Mouse (Mus musculus) ES-E14 (cell line): Measurements from ENCODE around the gene Gdf7. TPM values are rescaled to one million over a fixed set of nuclear protein-coding genes. Genes with fewer than 3 reads are reported as not detected.

ENCODE experiments used
- DNase-seq: peaks from one replicate; pipeline ENCODE4 v3.0.0-alpha.2; 2013; ENCODE audit warnings: low read depth, low spot score
- H3K27ac ChIP-seq: 2 replicates; pipeline ENCODE4 v1.5.1; 2012; ENCODE audit warnings: low read depth, mild to moderate bottlenecking, low read length, moderate library complexity, mixed read lengths; ENCODE audit not compliant: poor library complexity, insufficient read depth, severe bottlenecking
- H3K36me3 ChIP-seq: 2 replicates; pipeline ENCODE4 v1.6.1; 2012; ENCODE audit warnings: mild to moderate bottlenecking, low read length, moderate library complexity, mixed read lengths; ENCODE audit not compliant: control insufficient read depth, poor library complexity, insufficient read depth, severe bottlenecking
- H3K4me1 ChIP-seq, 2 experiments: fragments of 150-350 bp in 1 of 2; sonication (generic) in 1 of 2; 2 replicates each; pipeline ENCODE4 v1.6.1; 2012; ENCODE audit warnings: low read length in 2 of 2, mild to moderate bottlenecking in 1 of 2, mixed read lengths in 1 of 2; ENCODE audit not compliant: control insufficient read depth in 2 of 2, insufficient read depth in 2 of 2, poor library complexity in 1 of 2
- H3K4me3 ChIP-seq, 2 experiments: fragments of 150-350 bp in 1 of 2; sonication (generic) in 1 of 2; 2 replicates each; pipeline ENCODE4 v1.5.1; 2012; ENCODE audit warnings: low read length in 2 of 2, low read depth in 1 of 2, mild to moderate bottlenecking in 1 of 2, mixed read lengths in 1 of 2; ENCODE audit not compliant: insufficient read depth in 1 of 2, poor library complexity in 1 of 2, severe bottlenecking in 1 of 2
- H3K9ac ChIP-seq: 2 replicates; pipeline ENCODE4 v1.6.1; 2012; ENCODE audit warnings: low read depth, mild to moderate bottlenecking, low read length, mixed read lengths; ENCODE audit not compliant: poor library complexity, insufficient read depth, severe bottlenecking
- H3K9me3 ChIP-seq: fragments of 150-350 bp; sonication (generic); 2 replicates; pipeline ENCODE4 v1.6.1; 2012; ENCODE audit warnings: low read depth, mild to moderate bottlenecking, low read length; ENCODE audit not compliant: control insufficient read depth, insufficient read depth
- CHD2 ChIP-seq: IDR thresholded peaks from 2 replicates; pipeline ENCODE4 v1.6.1; 2014; ENCODE audit warnings: mild to moderate bottlenecking, low read depth, low read length, inconsistent platforms
- HCFC1 ChIP-seq: IDR thresholded peaks from 2 replicates; pipeline ENCODE4 v1.6.1; 2012; ENCODE audit warnings: low read length, inconsistent platforms, borderline replicate concordance; ENCODE audit not compliant: insufficient read depth
- MAFK ChIP-seq: IDR thresholded peaks from 2 replicates; pipeline ENCODE4 v1.6.1; 2014; ENCODE audit warnings: mild to moderate bottlenecking, low read depth, low read length, inconsistent platforms; ENCODE audit not compliant: insufficient read depth
- ZC3H11A ChIP-seq: IDR thresholded peaks from 2 replicates; pipeline ENCODE4 v1.6.1; 2012; ENCODE audit warnings: low read depth, mild to moderate bottlenecking, inconsistent platforms, low read length, borderline replicate concordance
- ZNF384 ChIP-seq: IDR thresholded peaks from 2 replicates; pipeline ENCODE4 v1.6.1; 2012; ENCODE audit warnings: low read depth, low read length, inconsistent platforms
- in situ Hi-C, 2 experiments: fragments of 600-800 bp; cut with MboI; formaldehyde crosslinking; loops; one replicate each; pipeline ENCODE4 v1.15.1; 2025; ENCODE audit warnings: low sequenced_read_pairs in 2 of 2, inconsistent platforms in 1 of 2; ENCODE audit not compliant: unreplicated experiment in 2 of 2
- total RNA-seq: library from RNA; depleted of rRNA; stranded (reverse); fragments of 300-350 nt; gene quantifications from 2 replicates; pipeline ENCODE4 v1.2.3, GENCODE M21; 2012

The Gdf7 gene
- total RNA-seq, 1 experiment = 0.71 TPM

DNA sequence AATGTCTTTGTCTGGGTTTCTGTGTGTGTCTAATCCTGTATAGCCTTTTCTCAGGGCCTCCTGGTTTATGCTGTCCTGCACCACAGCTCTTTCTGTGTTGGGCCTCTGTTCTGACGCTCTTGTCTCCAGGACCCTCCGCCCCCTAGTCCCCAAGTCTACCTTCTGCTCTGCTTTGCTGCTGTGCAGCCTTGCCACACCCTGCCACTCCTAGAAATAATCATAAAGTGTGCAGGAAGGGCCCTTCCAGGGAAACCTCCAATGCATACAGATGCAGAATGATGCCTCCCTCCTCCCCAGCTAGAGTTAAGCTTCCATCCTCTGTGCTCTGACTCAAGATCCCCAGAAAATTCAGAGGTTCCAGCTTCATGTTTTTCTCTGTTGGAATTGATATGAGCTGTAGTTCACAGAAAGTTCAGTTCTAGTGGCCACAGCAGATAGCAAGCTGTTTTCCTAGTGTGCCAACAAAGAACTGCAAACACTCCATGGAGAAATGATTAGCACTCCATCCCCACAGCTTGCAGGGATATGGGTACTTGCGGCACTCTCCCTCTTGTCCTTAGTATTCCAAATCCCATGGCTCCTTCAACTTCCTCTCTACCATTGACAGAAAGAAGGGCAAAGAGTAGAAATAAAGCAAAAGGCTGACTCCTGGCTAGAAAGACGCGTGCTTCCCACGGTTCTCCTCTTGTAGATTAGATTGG, 28.1 kb downstream of the Gdf7 start:
- H3K9ac ChIP-seq = no peak overlapping the region
- TF ChIP-seq CHD2 = no peak
- no peak for TF ChIP-seq ZNF384
- no peak for TF ChIP-seq HCFC1
- in situ Hi-C loops = no loop called here

DNA sequence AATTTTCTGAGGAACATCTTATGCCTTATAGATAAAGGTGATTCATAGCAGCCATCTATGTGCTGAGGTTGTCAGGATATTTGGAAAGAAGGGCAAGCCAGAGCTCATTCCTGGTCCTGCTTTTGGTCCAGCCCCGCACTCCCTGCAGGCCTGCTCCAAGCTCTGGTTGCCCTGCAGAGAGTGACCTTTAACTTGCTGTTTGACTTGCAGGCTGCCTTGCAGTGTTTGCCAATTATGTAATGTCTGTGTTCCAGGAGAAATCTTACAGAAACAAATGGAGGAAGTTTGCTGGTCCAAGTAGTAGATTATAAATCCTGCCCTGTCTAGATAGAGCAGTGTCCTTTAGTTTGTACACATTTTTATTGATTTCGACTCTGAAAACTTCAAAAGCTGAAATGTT, 30.3 kb downstream of the Gdf7 start:
- Histone ChIP-seq H3K9me3 (no peaks in the 10 kb centered on the region), H3K27ac (no peak overlapping the region), H3K4me3 (no peak overlapping the region), H3K36me3 (no peaks in the 10 kb centered on the region; the same call in 1 of the 2 replicates), H3K4me1 (no peaks in the 10 kb centered on the region), H3K9ac (no peak overlapping the region)
- DNase-seq = no peak
- no peak for TF ChIP-seq ZC3H11A
- TF ChIP-seq ZNF384 = no peak
- TF ChIP-seq MAFK = no peak
- no peak for TF ChIP-seq CHD2
- TF ChIP-seq HCFC1 = no peak
- in situ Hi-C loops = no loop called here

More for the DNA sequence above, 28.1 kb downstream of the Gdf7 start:
- Histone ChIP-seq H3K4me3 (no peak overlapping the region), H3K36me3 (no peaks in the 10 kb centered on the region; the same call in 1 of the 2 replicates), H3K27ac (no peak overlapping the region), H3K4me1 (no peaks in the 10 kb centered on the region), H3K9me3 (no peaks in the 10 kb centered on the region)
- DNase-seq = no peak

- TF ChIP-seq HCFC1 = no peak
- no peak for TF ChIP-seq CHD2
- TF ChIP-seq ZNF384 = no peak
- TF ChIP-seq ZC3H11A = no peak
- TF ChIP-seq MAFK = no peak
- H3K36me3 ChIP-seq = no peaks in the 10 kb centered on the region; the same call in 1 of the 2 replicates
- in situ Hi-C loops = no loop called here
Measured at GRCm38 (mm10) chr12:8269627-8270026, 32.1 kb downstream of the Gdf7 start.

DNA sequence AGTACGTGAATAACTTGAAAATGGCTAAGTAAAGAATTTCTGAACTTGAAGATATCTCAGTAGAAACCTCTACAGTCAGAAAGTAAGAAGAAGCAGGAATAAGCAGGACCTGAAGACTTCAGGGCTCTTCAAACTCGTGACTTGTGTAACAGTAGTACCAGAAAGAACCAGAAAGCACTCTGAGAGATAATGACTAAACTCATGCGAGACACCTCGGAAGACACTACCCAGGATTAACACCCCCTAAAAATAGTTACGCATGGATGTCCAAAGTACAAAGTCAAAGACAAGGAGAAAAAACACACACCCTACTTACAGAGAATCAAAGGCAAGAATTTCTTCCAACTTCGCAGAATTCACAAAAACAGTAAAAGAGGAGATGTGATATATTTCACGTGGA, 35.4 kb downstream of the Gdf7 start:
- Histone ChIP-seq H3K9me3 (no peaks in the 10 kb centered on the region), H3K27ac (no peak overlapping the region), H3K36me3 (no peaks in the 10 kb centered on the region; the same call in 1 of the 2 replicates), H3K4me3 (no peak overlapping the region), H3K9ac (no peak overlapping the region), H3K4me1 (no peaks in the 10 kb centered on the region)
- no peak for TF ChIP-seq MAFK
- no peak for TF ChIP-seq ZC3H11A
- TF ChIP-seq HCFC1 = no peak
- no peak for TF ChIP-seq ZNF384
- no peak for TF ChIP-seq CHD2
- in situ Hi-C loops = no loop called here
- DNase-seq = no peak

More at GRCm38 (mm10) chr12:8269627-8270026, 32.1 kb downstream of the Gdf7 start:
- no peak for DNase-seq
- no peak overlapping the region for H3K9ac ChIP-seq
- H3K9me3 ChIP-seq = no peaks in the 10 kb centered on the region
- no peaks in the 10 kb centered on the region for H3K4me1 ChIP-seq
- no peak overlapping the region for H3K4me3 ChIP-seq
- no peak overlapping the region for H3K27ac ChIP-seq
